Mouse (Mus musculus) cerebral cortex, adult 2 months (tissue): ENCODE measurements around the gene Sstr1.

Experiments used
- WGBS: fragments of 180-500 bp; shearing (Covaris S2); methylation state at CpG from one replicate; pipeline ENCODE4 v1.1.7; 2018; 5-methylcytosine and 5-hydroxymethylcytosine counted together

The Sstr1 gene

DNA sequence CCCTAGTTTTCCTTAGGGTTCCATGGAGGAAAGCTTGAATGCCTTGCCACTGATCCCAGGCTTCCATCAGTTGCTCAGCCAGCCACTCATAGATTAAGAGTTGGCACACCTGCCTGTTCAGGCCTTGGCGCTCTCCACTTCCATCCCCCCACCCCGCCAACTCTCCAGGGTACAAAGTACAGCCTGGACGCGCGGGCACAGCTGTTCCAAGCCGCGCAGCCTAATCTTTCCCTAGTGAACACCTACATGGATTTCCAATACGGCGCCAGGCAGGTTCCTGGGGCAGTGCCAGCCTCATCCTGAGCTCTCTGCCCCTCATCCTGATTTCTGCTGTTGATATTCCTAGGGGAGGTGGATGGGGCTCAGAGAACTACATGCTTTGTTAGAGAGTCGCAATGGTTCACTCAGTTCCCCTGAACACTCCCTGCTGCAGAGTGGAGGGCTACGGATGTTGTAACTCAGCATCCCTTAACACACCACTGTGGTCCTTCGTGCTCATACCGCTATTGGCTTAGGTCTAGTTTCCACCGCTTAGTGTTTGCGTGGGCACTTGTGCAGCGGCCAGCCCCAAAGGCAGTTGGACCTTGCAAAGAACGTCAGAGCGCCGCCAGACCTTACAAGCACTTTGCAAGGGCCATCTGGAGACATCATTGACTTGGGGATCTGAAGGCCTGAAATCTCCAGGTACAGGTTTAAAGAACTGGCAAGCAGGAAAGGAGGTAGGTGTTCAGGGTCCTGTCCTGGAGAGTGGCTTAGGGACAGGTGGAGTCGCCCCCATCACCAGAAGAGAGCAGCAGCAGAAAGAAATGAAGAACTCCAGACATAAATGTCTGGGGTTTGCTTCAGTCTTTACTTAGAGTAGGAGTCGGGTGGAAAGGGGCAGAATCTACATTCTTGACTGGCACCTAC lies at the start of gene Sstr1:
Sstr1 (plus strand) TSS at position 610 of the 909 bp plus-strand sequence.
- WGBS = 31% methylated on average over 21 of the region's 21 CpGs

GRCm38 (mm10) chr12:58198810-58199209 lies 12.8 kb upstream of the Sstr1 start:
- 100% methylated on average over 1 of the region's 1 CpGs for WGBS

DNA sequence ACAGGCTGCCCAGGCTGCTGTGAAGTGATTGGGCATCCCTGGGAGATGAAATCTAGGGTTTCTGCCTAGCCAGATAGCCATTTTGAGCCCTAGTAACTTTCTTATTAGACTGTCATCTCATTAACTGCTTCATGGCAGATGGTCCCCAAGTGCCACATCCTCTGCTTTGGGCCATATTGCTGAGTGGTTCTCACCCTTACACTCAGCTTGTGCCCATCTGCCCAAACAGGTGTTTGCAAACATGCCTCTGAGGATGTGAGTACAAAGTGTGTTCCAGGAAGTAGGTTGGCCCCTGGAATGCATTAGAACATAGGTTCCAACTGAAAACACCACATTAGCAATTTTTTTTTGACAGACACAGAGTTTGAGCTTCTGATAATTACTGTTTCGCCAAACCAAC lies 3.6 kb upstream of the Sstr1 start:
- 94% methylated on average over 1 of the region's 1 CpGs for WGBS

DNA sequence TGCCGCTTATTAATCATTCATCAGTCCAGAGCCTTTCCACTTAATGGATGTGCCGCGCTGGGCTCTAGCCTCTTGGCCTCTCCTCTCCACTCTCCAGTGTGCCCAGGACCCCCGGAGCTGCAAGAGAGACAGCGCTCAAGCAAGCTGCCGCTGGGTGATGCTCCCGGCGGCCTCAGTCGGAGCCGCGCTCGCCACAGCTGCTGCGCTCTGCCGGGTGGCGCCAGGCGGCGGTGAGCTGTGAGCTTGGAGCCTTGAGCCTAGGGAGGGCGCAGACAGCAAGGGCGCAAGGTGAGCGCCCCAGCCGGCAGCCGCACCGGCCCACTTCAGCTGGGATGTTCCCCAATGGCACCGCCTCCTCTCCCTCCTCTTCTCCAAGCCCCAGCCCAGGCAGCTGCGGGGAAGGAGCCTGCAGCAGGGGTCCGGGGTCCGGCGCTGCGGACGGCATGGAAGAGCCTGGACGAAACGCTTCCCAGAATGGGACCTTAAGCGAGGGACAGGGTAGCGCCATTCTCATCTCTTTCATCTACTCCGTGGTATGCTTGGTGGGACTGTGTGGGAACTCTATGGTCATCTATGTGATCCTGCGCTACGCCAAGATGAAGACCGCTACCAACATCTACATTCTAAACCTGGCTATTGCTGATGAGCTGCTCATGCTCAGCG lies 820 bp downstream of the Sstr1 start:
- WGBS = 2% methylated on average over 38 of the region's 39 CpGs

DNA sequence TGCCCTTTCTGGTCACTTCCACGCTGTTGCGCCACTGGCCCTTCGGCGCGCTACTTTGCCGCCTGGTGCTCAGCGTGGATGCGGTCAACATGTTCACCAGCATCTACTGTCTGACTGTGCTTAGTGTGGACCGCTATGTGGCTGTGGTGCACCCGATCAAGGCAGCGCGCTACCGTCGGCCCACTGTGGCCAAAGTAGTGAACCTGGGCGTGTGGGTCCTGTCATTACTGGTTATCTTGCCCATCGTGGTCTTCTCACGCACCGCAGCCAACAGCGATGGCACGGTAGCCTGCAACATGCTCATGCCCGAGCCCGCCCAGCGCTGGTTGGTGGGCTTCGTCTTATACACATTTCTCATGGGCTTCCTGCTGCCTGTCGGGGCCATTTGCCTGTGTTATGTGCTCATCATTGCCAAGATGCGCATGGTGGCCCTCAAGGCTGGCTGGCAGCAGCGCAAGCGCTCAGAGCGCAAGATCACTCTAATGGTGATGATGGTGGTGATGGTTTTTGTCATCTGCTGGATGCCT lies 1.4 kb downstream of the Sstr1 start:
- WGBS = 1% methylated on average over 29 of the region's 29 CpGs

DNA sequence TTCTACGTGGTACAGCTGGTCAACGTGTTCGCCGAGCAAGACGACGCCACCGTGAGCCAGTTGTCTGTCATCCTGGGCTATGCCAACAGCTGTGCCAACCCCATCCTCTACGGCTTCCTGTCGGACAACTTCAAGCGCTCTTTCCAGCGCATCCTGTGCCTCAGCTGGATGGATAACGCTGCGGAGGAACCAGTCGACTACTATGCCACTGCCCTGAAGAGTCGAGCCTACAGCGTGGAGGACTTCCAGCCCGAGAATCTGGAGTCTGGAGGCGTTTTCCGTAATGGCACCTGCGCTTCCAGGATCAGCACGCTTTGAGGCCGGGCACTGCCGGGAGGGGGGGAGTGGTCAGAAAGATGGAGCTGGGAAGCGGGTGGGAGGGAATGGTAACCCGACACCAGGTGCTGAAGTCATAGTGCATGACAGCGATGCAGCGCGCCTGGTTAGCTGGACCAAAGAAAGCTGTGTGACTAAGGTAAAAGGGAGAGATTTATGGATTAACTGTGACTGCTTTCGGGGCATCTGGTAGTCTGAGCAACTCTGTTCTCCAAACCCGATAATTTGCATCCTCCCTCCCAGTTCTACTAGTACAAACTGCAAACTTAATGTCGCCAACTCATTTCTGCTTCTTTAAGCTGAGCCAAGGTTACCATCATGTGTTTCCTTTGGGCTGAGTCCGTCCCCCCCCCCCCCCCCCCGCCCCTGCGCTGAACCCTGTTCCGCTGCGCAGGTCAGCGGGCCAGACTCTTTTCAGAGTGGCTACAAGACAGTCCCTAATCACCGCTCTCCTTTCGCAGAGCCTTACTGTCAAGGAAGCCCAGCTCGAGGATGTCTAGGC lies 2.1 kb downstream of the Sstr1 start:
- under 1% methylated on average over 40 of the region's 40 CpGs for WGBS

- 13% methylated on average over 13 of the region's 13 CpGs for WGBS
Observed at GRCm38 (mm10) chr12:58214289-58215136, 2.9 kb downstream of the Sstr1 start.

DNA sequence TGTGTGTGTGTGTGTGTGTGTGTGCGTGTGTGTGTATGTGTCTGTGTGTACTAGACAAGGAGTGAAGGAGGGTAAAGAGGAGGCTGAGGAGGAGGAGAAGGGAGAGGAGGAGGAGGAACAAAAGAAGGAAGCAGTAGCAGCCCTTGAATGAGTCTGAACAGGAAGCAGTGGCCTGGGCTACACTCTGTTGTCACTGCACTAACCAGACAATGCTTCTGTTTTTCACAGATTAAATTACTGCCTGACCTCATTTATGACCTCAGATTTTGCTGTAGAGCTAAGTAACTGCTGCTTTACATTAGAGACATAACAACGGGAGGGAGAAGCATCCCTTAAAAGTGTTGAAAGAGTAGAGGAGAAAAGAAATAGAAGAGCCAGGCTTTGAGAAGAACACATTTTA lies 4.6 kb downstream of the Sstr1 start:
- 53% methylated on average over 2 of the region's 2 CpGs for WGBS

GRCm38 (mm10) chr12:58219078-58219477 lies 7.5 kb downstream of the Sstr1 start:
- 92% methylated on average over 3 of the region's 3 CpGs for WGBS

GRCm38 (mm10) chr12:58225644-58226043 lies 14.1 kb downstream of the Sstr1 start:
- WGBS = 86% methylated on average over 5 of the region's 5 CpGs

DNA sequence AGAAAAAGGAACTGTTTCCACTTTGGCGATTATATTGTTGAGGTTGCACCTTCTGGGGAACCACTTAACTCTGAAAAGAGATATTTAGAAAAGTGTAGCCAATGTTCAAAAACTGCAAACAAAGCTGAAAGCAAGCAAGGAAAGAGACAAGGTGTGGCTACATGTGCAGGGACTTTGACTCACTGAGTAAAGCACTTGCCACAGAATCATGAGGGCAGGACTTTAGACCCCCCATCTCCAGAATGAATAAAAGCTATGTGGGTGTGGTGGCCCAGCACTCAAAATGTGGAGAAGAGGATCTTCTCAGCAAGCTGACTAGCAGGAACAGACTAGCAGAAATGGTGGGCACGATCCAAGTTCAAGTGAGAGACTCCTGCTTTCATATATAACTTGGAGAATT lies 20.9 kb downstream of the Sstr1 start:
- WGBS = 79% methylated on average over 2 of the region's 2 CpGs

GRCm38 (mm10) chr12:58251901-58252300 lies 40.3 kb downstream of the Sstr1 start:
- WGBS = 81% methylated on average over 1 of the region's 1 CpGs
